Mouse (Mus musculus) CH12.LX (cell line): ENCODE measurements around the gene Grin2c. TPM values are rescaled to one million over a fixed set of nuclear protein-coding genes. Genes with fewer than 3 reads are reported as not detected.

Source experiments
- DNase-seq: peaks from one replicate; pipeline ENCODE4 v3.0.0-alpha.2; 2013; ENCODE audit errors: extremely low read depth
- H3K27ac ChIP-seq: 2 replicates; pipeline ENCODE4 v1.5.1; 2012; ENCODE audit warnings: low read depth, mild to moderate bottlenecking, control low read depth, moderate library complexity; ENCODE audit not compliant: insufficient read depth
- H3K27me3 ChIP-seq: replicated peaks from 2 replicates; pipeline ENCODE3; 2012; ENCODE audit warnings: inconsistent platforms
- H3K36me3 ChIP-seq, 2 experiments: replicated peaks in 1 of 2; 2 replicates each; pipeline versions ENCODE3 to v1.6.1; 2012; ENCODE audit warnings: inconsistent platforms in 1 of 2, low read length in 1 of 2, mild to moderate bottlenecking in 1 of 2, mixed read lengths in 1 of 2, moderate library complexity in 1 of 2; ENCODE audit not compliant: control insufficient read depth in 1 of 2, insufficient read depth in 1 of 2
- H3K4me1 ChIP-seq, 2 experiments: 2 replicates each; pipeline ENCODE4 v1.6.1; 2012; ENCODE audit warnings: inconsistent platforms in 1 of 2, moderate library complexity in 1 of 2; ENCODE audit not compliant: insufficient read depth in 2 of 2, control insufficient read depth in 1 of 2
- H3K4me2 ChIP-seq: 2 replicates; pipeline ENCODE4 v1.6.1; 2012; ENCODE audit warnings: low read depth, mild to moderate bottlenecking, control low read depth; ENCODE audit not compliant: poor library complexity, insufficient read depth, severe bottlenecking
- H3K4me3 ChIP-seq, 3 experiments: fragments of 150-350 bp in 1 of 3; sonication (generic) in 1 of 3; replicated peaks in 1 of 3; 2 replicates each; pipeline versions ENCODE3 to v1.5.1; 2011 to 2012; ENCODE audit warnings: low read depth in 2 of 3, low read length in 2 of 3, mild to moderate bottlenecking in 2 of 3, moderate library complexity in 2 of 3, control low read depth in 1 of 3, improper control_type of control experiment in 1 of 3, inconsistent platforms in 1 of 3, mixed read lengths in 1 of 3; ENCODE audit not compliant: poor library complexity in 1 of 3
- H3K79me2 ChIP-seq: replicated peaks from 2 replicates; pipeline ENCODE4 v1.6.1; 2012; ENCODE audit warnings: mild to moderate bottlenecking, moderate library complexity; ENCODE audit not compliant: control insufficient read depth, poor library complexity, insufficient read depth, severe bottlenecking; ENCODE audit errors: extremely low read depth
- H3K9ac ChIP-seq: 2 replicates; pipeline ENCODE4 v1.6.1; 2012; ENCODE audit warnings: low read depth, mild to moderate bottlenecking, control low read depth, moderate library complexity; ENCODE audit not compliant: insufficient read depth
- H3K9me3 ChIP-seq: replicated peaks from 2 replicates; pipeline ENCODE3; 2012; ENCODE audit warnings: low read length, inconsistent platforms, mixed read lengths
- E2F4 ChIP-seq: IDR thresholded peaks from 2 replicates; pipeline ENCODE4 v1.6.1; 2011; ENCODE audit warnings: low read depth, low read length, improper control_type of control experiment; ENCODE audit not compliant: insufficient replicate concordance
- ELF1 ChIP-seq: IDR thresholded peaks from 2 replicates; pipeline ENCODE4 v1.6.1; 2014; ENCODE audit warnings: low read depth, mild to moderate bottlenecking, inconsistent platforms, low read length, improper control_type of control experiment
- ETS1 ChIP-seq: conservative IDR thresholded peaks from 2 replicates; pipeline ENCODE4 v1.6.1; 2012; ENCODE audit warnings: low read depth, mild to moderate bottlenecking, inconsistent platforms, low read length, improper control_type of control experiment, moderate library complexity
- GABPA ChIP-seq: IDR thresholded peaks from 2 replicates; pipeline ENCODE4 v1.6.1; 2012; ENCODE audit warnings: low read depth, low read length, improper control_type of control experiment, inconsistent platforms; ENCODE audit not compliant: insufficient replicate concordance
- JUN ChIP-seq: IDR thresholded peaks from 2 replicates; pipeline ENCODE4 v1.6.1; 2011; ENCODE audit warnings: low read depth, mild to moderate bottlenecking, low read length, improper control_type of control experiment, moderate library complexity; ENCODE audit not compliant: insufficient read depth
- JUND ChIP-seq: conservative IDR thresholded peaks from 2 replicates; pipeline ENCODE4 v1.6.1; 2011; ENCODE audit warnings: low read depth, low read length, improper control_type of control experiment
- MAFK ChIP-seq: IDR thresholded peaks from 2 replicates; pipeline ENCODE4 v1.6.1; 2011; ENCODE audit warnings: low read length, improper control_type of control experiment; ENCODE audit not compliant: insufficient replicate concordance
- MYC ChIP-seq: IDR thresholded peaks from 2 replicates; pipeline ENCODE4 v1.6.1; 2011; ENCODE audit warnings: low read depth, mild to moderate bottlenecking, improper control_type of control experiment, low read length
- NELFE ChIP-seq: IDR thresholded peaks from 2 replicates; pipeline ENCODE4 v1.6.1; 2011; ENCODE audit warnings: low read depth, low read length, improper control_type of control experiment
- NRF1 ChIP-seq: IDR thresholded peaks from 2 replicates; pipeline ENCODE4 v1.6.1; 2014; ENCODE audit warnings: low read depth, mild to moderate bottlenecking, inconsistent platforms, low read length, improper control_type of control experiment, moderate library complexity
- PAX5 ChIP-seq: IDR thresholded peaks from 2 replicates; pipeline ENCODE4 v1.6.1; 2012; ENCODE audit warnings: low read length, inconsistent platforms, mixed read lengths
- POLR2AphosphoS2 ChIP-seq: IDR thresholded peaks from 2 replicates; pipeline ENCODE4 v1.6.1; 2011; ENCODE audit warnings: low read depth, low read length, improper control_type of control experiment
- RAD21 ChIP-seq: IDR thresholded peaks from 2 replicates; pipeline ENCODE4 v1.6.1; 2011; ENCODE audit warnings: low read depth, mild to moderate bottlenecking, low read length, improper control_type of control experiment, moderate library complexity
- TBP ChIP-seq: conservative IDR thresholded peaks from 2 replicates; pipeline ENCODE4 v1.6.1; 2011; ENCODE audit warnings: low read depth, low read length, improper control_type of control experiment
- TCF12 ChIP-seq: IDR thresholded peaks from 2 replicates; pipeline ENCODE4 v1.6.1; 2014; ENCODE audit warnings: low read depth, mild to moderate bottlenecking, inconsistent platforms, low read length, improper control_type of control experiment
- USF1 ChIP-seq: IDR thresholded peaks from 2 replicates; pipeline ENCODE4 v1.6.1; 2014; ENCODE audit warnings: low read depth, mild to moderate bottlenecking, inconsistent platforms, low read length, improper control_type of control experiment
- USF2 ChIP-seq: conservative IDR thresholded peaks from 2 replicates; pipeline ENCODE4 v1.6.1; 2011; ENCODE audit warnings: low read depth, low read length, improper control_type of control experiment
- ZMIZ1 ChIP-seq: IDR thresholded peaks from 2 replicates; pipeline ENCODE4 v1.6.1; 2012; ENCODE audit warnings: low read depth, mild to moderate bottlenecking, inconsistent platforms, low read length, improper control_type of control experiment
- ZNF384 ChIP-seq: IDR thresholded peaks from 2 replicates; pipeline ENCODE4 v1.6.1; 2012; ENCODE audit warnings: low read depth, low read length, improper control_type of control experiment, inconsistent platforms
- dilution Hi-C: fragments of 300-500 bp; cut with MboI; formaldehyde crosslinking; loops from 2 replicates; pipeline ENCODE4 v1.14.3; 2020; ENCODE audit warnings: low sequenced_read_pairs; ENCODE audit not compliant: extremely low pct_unique_long_range_greater_than_20kb, extremely low pct_ligation_motif_present
- in situ Hi-C: fragments of 300-500 bp; cut with MboI; formaldehyde crosslinking; loops from 3 replicates; pipeline ENCODE4 v1.14.3; 2019; ENCODE audit warnings: low sequenced_read_pairs, low pct_ligation_motif_present, low pct_unique_long_range_greater_than_20kb, mixed read lengths
- polyA plus RNA-seq: library from polyadenylated mRNA; unstranded; fragments of >175 nt; gene quantifications from 2 replicates; pipeline ENCODE4 v1.2.1, GENCODE M21; 2012; ENCODE audit warnings: low read depth; ENCODE audit not compliant: insufficient read length
- total RNA-seq, 2 experiments: library from RNA; depleted of rRNA; stranded (reverse); fragments of 300-350 nt in 1 of 2; fragments of >200 nt in 1 of 2; gene quantifications; 2 replicates each; pipeline ENCODE4 v1.2.3; 2012 to 2014

Grin2c gene
- total and polyA plus RNA-seq, 3 experiments = 0.04 TPM; not detected in 2

DNA sequence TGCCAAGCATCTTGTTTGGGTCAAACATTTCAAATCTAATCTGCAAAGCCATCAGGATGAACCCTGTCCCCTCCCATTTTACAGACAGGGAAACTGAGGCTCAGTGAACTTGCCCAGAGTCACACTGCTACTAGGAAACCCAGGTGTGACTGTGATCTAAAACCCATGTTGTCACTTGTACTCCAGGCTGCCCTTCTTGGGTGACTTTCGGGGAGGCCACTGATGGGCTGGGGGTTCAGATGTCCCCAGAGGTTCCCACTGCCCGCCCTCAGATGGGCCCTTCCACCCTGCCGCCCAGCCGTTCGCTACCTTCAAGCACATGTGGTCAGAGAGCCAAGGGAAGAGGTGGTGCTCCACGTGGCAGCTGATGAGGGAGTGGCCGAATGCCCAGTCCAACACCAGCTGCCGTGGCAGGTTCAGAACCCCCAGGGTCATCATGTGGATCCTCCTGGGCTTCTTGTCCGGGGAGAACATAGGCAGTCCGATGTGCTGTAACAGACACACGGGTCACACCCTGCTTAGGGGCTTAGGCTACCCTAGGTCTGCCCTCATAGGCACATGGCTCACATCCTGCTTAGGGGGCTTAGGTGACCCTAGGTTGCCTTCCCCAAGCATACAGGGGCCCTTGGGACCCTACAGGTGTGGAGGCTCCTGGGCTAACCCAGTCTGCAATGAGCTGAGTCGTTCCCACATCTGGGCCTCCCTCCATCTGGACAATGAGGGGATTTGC, 17.0 kb upstream of the Grin2c start:
- H3K79me2 ChIP-seq = no peaks in the 10 kb centered on the region
- dilution Hi-C loops = no loop called here
- H3K9ac ChIP-seq = no peak overlapping the region
- no peak overlapping the region for H3K4me2 ChIP-seq
- no peak for DNase-seq
- in situ Hi-C loops = no loop called here
- no peak overlapping the region for H3K27ac ChIP-seq
- TF ChIP-seq ZNF384 (no peak), TCF12 (no peak), MAFK (no peak), MYC (no peak), USF2 (no peak), POLR2AphosphoS2 (no peak)
- TF ChIP-seq, all 38 proteins: peak for 0
- no peak overlapping the region for H3K4me3 ChIP-seq
- no peaks in the 10 kb centered on the region for H3K27me3 ChIP-seq
- peaks cover 0 to 18% of the 10 kb centered on the region in 2 experiments; a peak in 2 of 4 replicates for H3K4me1 ChIP-seq
- no peaks in the 10 kb centered on the region for H3K9me3 ChIP-seq
- H3K36me3 ChIP-seq = peaks cover 0 to 7% of the 10 kb centered on the region in 2 experiments

DNA sequence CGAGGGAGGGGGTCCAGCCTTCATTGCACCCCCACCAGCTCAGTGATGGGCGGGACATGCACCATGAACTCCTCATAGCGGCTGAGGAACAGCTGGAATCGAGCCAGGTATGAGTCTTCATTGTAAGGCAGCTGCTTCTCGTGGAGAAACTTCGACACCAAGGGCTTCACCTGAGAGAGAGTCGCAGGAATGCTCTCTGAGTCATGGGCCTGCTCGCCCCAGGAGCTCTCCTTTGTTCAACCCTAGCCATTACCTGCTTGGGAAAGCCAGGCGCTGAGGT, 16.4 kb upstream of the Grin2c start:
- TF ChIP-seq TCF12 (no peak), JUND (no peak), USF1 (no peak), NRF1 (no peak), E2F4 (no peak), POLR2AphosphoS2 (no peak), ZMIZ1 (no peak)
- Histone ChIP-seq H3K27me3 (no peaks in the 10 kb centered on the region), H3K4me3 (no peak overlapping the region), H3K9ac (no peak overlapping the region), H3K9me3 (no peaks in the 10 kb centered on the region), H3K36me3 (peaks cover 0 to 7% of the 10 kb centered on the region in 2 experiments), H3K4me1 (peaks cover 0 to 24% of the 10 kb centered on the region in 2 experiments; a peak in 2 of 4 replicates), H3K79me2 (no peaks in the 10 kb centered on the region), H3K4me2 (no peak overlapping the region), H3K27ac (no peak overlapping the region)
- DNase-seq = no peak
- in situ Hi-C loops = no loop called here
- dilution Hi-C loops = no loop called here

DNA sequence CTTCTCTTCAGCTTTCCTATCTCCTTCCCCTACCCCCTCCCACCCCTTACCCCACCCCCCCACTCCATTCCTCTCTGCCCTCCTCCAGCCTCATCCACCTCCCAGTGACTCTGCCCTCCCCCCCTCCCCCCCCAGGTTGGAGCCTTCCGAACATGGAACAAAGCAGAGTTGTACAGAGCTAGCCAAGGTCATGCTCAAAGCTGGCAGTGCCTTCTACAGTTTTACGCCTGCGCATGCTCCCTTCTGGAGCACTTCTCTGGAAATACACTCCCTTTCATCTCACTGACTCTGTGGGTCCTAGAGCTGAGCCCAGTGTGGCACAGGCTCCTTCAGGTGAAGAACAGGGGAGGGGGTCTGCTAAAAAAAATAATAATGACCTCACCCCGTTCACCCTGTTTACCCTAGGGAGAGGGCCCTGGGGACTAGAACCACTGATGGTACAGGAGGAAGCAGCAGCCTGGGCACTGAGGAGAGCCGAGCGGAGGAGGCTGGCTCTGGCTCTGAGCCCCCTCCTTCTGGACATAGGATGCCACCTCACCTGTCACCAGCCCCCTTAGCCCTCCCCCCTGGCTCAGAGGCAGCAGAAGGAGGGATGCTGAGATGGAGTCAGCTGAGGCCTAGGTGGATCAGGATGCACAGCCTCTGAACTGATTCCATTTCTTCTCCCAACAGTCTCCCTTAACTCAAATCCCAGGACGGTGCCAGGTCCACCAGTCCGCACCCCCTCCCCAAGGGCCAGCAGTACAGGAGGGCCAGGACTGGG, 15.9 kb upstream of the Grin2c start:
- peaks cover 2 to 29% of the 10 kb centered on the region in 2 experiments for H3K4me1 ChIP-seq
- no peaks in the 10 kb centered on the region for H3K27me3 ChIP-seq
- H3K4me3 ChIP-seq = no peak overlapping the region
- H3K27ac ChIP-seq = no peak overlapping the region
- no peak overlapping the region for H3K9ac ChIP-seq
- dilution Hi-C loops = no loop called here
- no peak for DNase-seq
- no peaks in the 10 kb centered on the region for H3K79me2 ChIP-seq
- TF ChIP-seq POLR2AphosphoS2 (no peak), JUN (no peak), PAX5 (no peak), NRF1 (no peak), RAD21 (no peak), GABPA (no peak), TBP (no peak), ELF1 (no peak), ETS1 (no peak), NELFE (no peak), ZMIZ1 (no peak)
- in situ Hi-C loops = no loop called here
- peaks cover 0 to 7% of the 10 kb centered on the region in 2 experiments for H3K36me3 ChIP-seq
- no peaks in the 10 kb centered on the region for H3K9me3 ChIP-seq
- H3K4me2 ChIP-seq = no peak overlapping the region
